Mouse (Mus musculus) cortical plate, adult 2 months (tissue): ENCODE results near the gene Pik3r5.

Source experiments
- CTCF ChIP-seq: fragments of 200-500 bp; IDR thresholded peaks from 2 replicates; pipeline ENCODE4 v1.5.1; 2011; ENCODE audit warnings: mild to moderate bottlenecking, control low read depth, low read length; ENCODE audit not compliant: insufficient read depth; ENCODE audit errors: extremely low read depth
- POLR2A ChIP-seq: fragments of 200-500 bp; IDR thresholded peaks from 2 replicates; pipeline ENCODE4 v1.6.1; 2011; ENCODE audit warnings: mild to moderate bottlenecking, low read length, control low read depth; ENCODE audit not compliant: insufficient read depth; ENCODE audit errors: extremely low read depth

- no peak for TF ChIP-seq CTCF
- no peak for TF ChIP-seq POLR2A
Measured at GRCm38 (mm10) chr11:68385021-68385821, 46.7 kb upstream of the Pik3r5 start.
